Mouse (Mus musculus) testis, postnatal 14 days (tissue): ENCODE results near the gene Tmem125.
"Not testable (repeated sequence)": the region's sequence is repeated elsewhere in the genome, so short reads cannot be mapped to it uniquely, and the experiment has no call there.

ENCODE experiments used
- DNase-seq: peaks from one replicate; pipeline ENCODE4 v3.0.0; 2021; ENCODE audit warnings: low spot score

The Tmem125 gene

DNA sequence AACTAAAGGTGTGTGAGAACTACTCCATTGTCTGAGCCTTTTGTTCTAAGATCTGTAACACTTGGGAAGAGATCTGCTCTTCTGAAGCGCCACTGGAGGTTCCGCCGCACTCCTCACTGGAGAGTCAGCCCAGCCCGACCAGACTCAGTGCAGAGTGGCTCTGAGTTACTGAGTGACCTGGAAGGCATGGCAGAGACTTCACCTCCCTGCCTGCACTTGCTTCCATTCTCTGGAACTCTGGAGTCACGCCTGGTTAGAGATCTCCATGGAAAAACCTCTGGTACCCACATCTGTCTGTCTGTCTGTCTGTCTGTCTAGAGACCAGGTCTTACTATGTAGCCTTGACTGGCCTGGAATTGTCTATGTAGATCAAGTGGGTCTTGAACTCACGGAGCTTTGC, 8.2 kb downstream of the Tmem125 start:
- no peak for DNase-seq

DNA sequence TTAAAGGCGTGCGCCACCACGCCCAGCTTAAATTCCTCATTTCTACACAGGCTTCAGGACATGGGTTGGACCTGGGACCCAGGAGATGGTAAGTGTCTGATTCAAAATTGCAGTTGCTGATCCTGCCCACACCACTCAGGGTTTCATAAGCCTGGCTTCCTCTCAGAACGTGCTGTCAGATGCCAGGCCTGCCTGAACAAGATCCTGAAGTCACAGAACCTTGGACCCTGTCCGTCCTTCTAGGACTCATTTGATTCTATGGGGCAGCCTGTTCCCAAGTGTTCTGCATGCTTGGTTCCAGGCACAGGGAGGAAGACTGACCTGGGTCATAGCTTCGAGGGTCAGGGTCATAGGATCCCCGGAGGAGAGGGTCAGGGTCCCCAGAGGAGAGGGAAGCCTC, 10.2 kb downstream of the Tmem125 start:
- no peak for DNase-seq

DNA sequence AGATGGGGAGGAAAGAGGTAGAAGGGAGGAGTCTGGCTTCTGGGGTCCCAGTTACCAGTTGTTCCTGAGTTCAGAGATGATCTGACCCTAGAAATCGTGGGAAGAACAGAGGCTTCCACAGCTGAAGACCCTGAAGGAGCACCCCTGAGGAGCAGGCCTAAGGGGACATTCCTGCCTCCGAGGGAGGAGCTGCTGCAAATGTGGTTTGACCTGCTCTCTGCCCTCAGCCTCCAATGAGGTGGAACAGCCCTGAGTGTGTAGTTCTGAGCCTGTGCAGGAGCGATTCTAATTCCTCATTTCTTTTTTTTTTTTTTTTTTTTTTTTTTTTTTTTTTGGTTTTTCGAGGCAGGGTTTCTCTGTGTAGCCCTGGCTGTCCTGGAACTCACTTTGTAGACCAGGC, 10.7 kb downstream of the Tmem125 start:
- DNase-seq: no peak

DNA sequence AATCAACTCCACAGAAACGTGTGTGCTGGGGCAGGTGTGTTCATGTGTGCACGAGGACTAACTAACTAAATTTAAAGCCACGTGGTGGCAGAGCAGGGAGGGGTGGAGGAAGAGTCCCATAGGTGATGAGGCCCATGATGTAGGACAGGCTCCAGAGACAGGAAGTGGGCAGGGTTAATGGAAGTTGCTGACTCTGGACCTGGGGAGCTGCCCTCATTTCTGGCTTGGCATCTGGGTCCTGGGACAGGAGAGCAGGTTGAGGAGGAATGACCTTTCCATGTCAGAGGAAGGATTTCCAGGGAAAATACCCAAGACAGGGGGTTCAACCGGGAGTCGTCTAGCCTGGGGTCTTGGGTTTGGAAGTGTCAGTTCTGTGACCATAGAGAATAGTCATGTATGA, 11.2 kb downstream of the Tmem125 start:
- no peak for DNase-seq

DNA sequence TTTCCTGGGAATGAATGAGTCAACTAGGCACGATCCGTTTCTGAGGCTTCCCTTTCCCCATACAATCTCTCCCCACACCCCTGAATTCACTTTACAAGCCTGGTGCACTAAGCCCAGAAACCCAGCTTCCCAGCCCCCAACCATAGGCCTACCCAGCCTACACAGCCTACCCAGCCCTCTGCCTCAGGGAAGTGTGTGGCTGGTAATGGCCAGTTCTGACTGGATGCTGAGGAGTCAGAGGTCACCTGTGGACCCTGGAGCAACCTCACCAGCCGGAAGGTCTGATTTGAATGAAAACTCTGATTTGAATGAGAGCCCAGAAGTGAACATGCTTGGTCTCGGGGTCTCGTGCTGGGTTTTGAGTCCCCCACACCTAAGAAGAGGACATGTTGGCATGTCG, 16.1 kb downstream of the Tmem125 start:
- DNase-seq: no peak

DNA sequence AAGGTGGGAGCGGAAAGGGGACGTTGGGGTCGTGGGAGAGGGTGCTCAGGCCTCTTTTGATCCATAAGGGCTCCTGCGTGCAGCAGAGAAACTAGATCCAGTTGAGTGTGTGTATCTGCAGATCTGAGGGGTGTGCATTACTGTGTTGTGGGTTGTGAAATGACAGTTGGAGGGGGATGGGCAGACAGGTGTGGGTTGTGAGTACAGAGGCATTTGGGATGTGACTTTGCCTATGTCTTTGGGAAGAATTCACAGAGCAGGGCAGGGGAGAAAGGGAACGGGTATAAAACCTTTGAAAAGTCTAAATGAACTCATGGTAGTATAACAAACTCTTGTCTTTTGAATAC, 16.5 kb downstream of the Tmem125 start:
- no peak for DNase-seq

DNA sequence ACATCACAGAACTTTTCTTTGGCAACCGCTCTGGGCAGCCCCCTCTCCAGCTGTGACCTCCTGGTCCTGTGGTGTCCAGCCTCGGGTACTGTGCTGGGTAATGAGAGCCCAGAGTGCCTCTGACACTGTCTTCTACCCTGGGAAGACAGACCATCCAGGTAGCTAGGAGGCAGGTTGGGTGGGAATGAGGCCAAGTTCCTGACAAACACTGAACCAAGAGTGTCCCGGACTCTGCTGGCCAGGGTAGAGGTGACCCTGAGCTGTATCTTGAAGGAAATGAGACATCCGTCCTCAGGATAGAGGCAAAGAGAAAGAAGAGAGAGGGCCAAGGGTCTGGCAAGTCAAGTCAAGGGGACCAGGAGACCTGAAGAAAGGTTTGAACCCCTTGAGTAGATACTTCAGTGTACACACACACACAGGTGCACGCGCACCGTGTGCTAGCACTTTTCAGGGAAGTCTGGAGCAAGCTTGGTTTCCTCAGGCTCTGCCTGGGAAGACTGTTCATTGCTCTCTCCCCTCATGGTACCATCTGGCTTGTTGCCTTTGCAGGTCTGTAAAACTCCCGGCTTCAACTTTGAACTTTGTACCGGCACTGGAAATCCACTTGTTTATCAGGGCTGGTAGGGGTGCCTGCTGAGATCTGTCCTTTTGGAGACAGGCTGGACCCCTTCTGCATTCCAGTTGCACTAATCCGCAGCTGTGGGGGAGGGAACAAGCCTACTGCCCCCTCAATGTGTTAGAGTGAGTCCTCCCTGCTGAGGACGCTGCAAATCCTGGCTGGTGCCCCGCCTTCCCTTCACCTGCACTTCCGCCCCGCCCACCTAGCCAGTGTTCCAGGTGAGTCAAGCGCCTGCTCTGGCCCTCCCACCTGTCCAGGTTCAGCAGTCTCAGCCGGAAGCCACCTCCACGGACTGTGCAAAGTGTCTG, 17.2 kb downstream of the Tmem125 start, which contains the start of gene 2610528J11Rik:
Gene 2610528J11Rik, plus strand, starts transcription at position 592 of the 927 bp plus-strand sequence.
- no peak for DNase-seq

DNA sequence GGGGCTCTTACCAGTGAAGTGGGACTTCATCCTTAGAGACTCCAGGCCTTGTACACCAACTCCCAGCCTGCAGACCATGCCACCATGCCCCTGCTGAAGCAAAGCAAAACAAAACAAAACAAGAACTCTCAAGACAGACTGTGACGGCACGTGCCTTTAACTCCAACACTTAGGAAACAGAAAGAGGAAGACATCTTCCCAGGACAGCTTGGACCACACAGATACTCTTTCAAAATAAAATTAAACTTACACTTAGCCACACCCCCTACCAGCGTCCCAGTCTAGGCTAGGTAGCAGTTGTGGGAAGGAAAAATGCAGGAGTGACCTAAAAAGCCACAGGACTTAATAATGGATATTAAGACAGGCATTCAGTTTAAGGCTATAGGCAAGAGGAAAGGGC, 18.1 kb downstream of the Tmem125 start:
- no peak for DNase-seq

DNA sequence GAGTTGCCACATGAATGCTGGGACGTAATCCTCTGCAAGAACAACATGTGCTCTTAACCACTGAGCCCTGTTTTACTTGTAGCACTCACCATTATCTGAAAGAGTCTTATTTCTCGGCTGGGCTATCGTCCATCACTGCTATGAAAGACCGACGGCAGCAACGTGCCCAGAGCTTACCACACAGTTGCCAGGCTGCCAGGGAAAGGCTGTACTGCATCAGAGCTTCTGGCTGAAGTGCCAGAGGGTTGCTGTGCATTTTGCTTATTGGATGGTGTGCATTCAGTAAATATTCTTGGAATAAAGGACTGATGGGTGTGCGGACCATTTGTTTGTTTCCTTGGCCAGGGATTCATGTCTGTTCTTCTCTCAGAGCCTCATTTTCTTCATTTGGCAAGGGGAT, 19.9 kb downstream of the Tmem125 start:
- DNase-seq: no peak

DNA sequence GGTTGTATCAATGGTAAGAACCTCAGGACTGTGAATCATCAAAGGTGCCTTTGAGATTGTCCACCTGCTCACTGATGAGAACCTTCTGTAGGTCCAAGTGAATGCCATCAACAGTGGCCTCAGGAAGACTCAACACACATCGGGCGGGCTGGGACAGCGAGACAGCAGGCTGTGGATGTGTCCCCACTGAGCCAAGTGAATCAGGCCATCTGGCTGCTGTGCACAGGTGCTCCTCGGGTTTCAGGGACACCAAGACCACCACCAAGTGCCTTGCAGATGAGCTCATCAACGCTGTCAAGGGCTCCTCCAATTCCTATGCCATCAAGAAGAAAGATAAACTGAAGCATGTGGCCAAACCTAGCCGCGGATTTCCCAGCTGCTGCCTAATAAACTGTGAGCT, 21.6 kb downstream of the Tmem125 start:
- no peak for DNase-seq

DNA sequence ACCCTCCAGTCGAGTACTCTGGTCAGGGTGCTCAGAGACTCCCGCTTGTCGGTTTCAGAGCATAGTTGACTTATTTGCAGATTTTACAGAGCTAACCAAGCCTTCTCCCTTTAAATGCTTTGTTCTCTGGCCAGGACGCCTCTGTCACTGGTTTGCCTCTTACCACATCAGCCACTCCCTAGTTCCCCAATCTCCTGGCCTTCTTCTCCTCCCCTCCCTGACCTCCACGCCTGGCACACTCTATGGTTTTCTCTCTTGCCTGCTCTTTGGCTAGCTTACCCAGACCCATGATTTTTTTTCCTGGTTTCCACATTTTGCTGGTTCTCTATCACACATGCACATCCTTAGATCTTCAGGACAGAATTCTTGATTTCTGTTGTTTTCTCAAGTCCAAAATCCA, 25.6 kb downstream of the Tmem125 start:
- DNase-seq: no peak

DNA sequence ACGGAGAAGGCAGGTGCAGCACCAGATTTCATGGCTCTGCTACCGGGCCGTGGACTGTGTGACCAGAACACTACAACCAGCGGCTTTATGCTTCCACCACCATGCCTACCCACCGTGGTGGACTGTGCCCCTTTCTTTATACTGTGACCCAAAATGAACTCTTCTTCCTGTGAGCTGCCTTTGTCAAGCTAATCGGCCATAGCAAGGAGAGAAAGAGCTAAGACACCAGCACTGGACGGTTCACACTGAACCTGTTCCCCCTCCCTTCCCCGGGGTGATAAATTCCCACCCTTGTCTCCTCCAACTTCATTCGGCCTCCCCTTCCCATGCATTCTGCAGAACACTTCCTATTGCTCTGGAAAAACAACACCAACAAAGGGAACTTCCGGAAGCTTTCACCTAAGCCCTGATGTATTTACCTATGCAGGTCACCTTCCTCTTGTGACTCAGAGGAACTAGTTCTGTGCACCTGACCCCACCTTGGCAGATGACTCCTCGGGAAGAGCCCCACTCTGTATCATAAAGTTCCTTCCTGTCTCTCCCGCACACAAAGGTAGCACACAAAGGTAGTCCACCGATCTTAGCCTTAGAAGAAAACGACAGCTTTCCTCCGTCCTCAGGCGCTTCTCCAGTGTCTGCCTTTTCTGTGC, 26.2 kb downstream of the Tmem125 start:
- no peak for DNase-seq

DNA sequence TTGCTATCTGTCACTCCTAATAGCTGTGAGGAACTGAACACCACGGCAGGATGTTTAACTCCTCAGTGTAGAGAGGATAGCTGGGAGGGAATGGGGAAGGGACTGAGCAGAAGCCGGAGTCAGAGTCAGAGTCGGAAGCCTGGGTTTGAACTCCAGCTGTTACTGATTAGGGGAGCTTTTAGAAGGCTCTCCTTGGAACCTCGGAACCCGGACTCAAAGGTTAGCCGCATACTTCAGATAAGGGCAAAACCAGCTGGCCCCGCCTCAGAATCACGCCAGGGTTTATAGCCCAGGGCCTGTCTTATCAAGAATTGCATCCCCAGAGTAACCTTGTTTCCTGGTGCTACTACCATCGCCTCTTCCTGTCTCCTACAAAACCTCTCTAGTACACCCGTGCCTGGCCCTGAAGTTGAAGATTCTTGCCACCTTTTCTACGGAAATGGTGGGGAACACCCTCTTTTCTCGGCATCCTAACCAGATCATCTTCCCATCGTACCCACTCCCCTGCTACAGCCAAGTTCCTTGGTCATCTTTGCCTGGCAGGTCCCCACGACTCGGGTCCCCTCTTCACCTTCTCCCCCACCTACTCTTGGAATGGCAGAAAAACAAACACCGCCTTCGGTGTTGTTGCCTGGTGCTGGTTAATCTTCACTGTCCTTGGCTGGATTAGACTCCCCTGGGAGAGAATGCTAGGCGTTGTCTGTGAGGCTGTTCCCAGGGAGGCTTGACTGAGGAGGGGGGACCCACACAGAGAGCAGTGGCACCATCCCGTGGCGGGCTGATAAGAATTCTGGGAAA, 26.9 kb downstream of the Tmem125 start:
- DNase-seq: peak; percentile 36

DNA sequence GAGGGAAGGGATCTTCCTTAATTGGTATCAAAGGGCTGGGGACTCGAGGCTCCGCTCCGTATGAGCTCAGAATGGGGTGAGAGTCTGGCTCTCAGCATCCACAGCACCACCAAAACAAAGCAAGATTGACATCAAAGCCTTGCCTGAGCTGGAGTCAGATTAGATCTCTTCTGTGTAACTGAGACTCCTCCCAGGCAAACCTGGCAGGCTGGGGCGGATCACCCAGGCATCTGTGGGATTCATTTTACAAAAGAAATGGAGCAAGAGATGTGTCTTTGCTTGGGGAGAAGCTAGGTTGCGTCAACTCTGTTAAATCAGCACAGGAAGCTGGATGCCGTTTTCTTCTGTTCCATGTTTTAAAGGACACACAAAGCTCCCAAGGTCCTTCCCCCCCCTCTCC, 34.8 kb downstream of the Tmem125 start:
- no peak for DNase-seq

DNA sequence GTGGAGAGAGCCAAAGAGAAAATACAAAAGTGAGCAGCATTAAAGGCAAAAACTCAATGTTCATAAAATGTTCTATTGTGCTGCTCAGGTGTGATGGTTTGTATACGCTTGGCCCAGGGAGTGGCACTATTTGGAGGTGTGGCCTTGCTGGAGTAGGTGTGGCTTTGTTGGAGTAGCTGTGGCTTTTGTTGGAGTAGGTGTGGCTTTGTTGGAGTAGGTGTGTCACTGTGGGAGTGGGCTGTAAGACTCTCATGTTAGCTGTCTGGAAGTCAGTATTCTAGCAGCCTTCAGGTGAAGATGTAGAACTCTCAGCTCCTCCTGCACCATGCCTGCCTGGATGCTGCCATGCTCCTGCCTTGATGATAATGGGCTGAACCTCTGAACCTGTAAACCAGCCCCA, 36.7 kb downstream of the Tmem125 start:
- DNase-seq: not testable (repeated sequence)

DNA sequence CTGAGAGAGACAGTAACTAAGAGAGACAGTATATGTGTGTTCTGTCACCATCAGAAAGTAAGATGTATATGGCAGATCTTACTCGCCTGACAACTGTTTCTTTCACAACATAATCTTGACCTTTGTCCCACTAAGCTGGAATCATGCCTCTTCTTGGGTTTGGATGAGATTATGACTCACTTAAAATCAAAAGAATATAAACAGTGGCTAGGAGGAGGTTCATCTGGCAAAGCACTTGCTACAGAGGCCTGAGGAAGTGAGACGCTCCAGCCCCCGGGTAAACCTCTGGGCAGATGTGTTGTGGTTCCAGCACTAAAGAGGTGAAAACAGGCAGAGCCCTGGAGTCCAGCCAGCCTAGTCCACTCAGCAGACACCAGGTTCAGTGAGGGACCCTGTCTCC, 38.3 kb downstream of the Tmem125 start:
- no peak for DNase-seq

DNA sequence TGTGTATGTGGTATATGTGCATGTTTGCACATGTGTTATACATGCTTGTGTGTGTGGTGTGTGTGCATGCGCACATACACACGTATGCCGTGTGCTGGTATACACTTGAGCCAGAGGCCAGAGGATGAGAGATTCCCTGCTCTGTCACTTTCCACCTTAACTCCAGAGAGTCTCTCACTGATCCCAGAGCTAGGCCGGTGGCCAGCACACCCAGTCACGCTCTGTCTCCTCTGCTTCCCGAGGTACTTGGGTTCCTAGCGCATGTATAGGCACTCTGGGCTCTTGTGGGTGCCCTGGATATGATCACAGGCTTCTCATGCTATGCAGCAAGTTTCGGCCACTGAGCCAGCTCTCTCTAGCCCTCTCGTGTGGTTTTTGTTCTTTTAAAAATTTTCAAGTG, 43.1 kb downstream of the Tmem125 start:
- DNase-seq: no peak

DNA sequence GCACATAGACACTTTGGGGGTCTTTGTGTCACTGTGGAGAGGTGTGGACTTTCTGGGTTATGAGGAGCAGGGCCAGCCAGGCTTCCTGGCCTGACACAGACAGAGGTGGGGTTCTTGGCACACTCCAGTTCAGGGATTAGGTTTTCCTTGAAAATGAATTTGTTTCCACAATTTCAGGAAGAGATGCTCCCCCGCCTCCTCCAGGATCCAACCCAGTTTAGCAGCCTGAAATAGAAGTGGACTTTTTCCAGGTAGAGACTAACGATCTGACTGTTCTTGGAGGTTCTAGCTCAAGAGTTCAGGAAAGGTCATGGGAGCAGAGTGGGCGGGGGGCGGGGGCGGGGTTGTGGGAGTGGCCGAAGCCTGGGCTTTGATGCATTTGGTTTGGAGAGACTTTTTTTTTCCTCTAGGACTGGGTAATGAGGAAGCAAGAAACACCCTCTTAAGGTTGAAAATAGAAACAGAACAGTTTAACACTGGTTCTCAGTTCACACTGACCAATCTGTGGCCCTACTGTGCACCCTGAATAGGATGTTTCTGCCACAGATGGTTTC, 43.6 kb downstream of the Tmem125 start:
- no peak for DNase-seq
